Mouse (Mus musculus): ENCODE measurements around the gene Hist1h2bg. TPM values are rescaled to one million over a fixed set of nuclear protein-coding genes. Genes with fewer than 3 reads are reported as not detected.
"Not testable (repeated sequence)": the region's sequence is repeated elsewhere in the genome, so short reads cannot be mapped to it uniquely, and the experiment has no call there.

Hist1h2bg gene
- polyA plus RNA-seq, 1 experiment from 2014 or later, result 6.3 TPM

GRCm38 (mm10) chr13:23570261-23571021 is 755 bp upstream of the Hist1h2bg start:
- Histone ChIP-seq H3K4me2 (peak overlapping the region; percentile 66), H3K9ac (ENCODE audit: low read depth, low read length) (peak overlapping the region; percentile 69), H3K27ac (ENCODE audit: low read depth, low read length) (peak overlapping the region; percentile 97), H3K4me3 (ENCODE audit: low read depth, low read length) (peak overlapping the region; percentile 37)
- 2% methylated on average over 24 of the region's 41 CpGs for WGBS
- not testable (repeated sequence) for ATAC-seq (replicated peaks; ENCODE audit: low FRiP score); H3K36me3 ChIP-seq (ENCODE audit: control insufficient read depth, insufficient read depth, low read length); H3K27me3 ChIP-seq (replicated peaks; ENCODE audit: control insufficient read depth, insufficient read depth, low read length); H3K9me3 ChIP-seq (ENCODE audit: control insufficient read depth, low read length); DNase-seq (ENCODE audit: low spot score); H3K4me1 ChIP-seq (replicated peaks; ENCODE audit: control insufficient read depth, insufficient read depth, low read length)

- Histone ChIP-seq H3K9ac (ENCODE audit: low read depth, low read length) (peak overlapping the region; percentile 79), H3K27ac (ENCODE audit: low read depth, low read length) (peak overlapping the region; percentile 98), H3K4me2 (peak overlapping the region; percentile 73), H3K4me3 (ENCODE audit: low read depth, low read length) (peak overlapping the region; percentile 50)
- H3K9me3 ChIP-seq (ENCODE audit: control insufficient read depth, low read length); H3K27me3 ChIP-seq (replicated peaks; ENCODE audit: control insufficient read depth, insufficient read depth, low read length); DNase-seq (ENCODE audit: low spot score); H3K4me1 ChIP-seq (replicated peaks; ENCODE audit: control insufficient read depth, insufficient read depth, low read length); H3K36me3 ChIP-seq (ENCODE audit: control insufficient read depth, insufficient read depth, low read length): not testable (repeated sequence)
- peak; percentile 10 for ATAC-seq (replicated peaks; ENCODE audit: low FRiP score)
- under 1% methylated on average over 9 of the region's 34 CpGs for WGBS
Measured at GRCm38 (mm10) chr13:23571504-23572217, 465 bp downstream of the Hist1h2bg start.

DNA sequence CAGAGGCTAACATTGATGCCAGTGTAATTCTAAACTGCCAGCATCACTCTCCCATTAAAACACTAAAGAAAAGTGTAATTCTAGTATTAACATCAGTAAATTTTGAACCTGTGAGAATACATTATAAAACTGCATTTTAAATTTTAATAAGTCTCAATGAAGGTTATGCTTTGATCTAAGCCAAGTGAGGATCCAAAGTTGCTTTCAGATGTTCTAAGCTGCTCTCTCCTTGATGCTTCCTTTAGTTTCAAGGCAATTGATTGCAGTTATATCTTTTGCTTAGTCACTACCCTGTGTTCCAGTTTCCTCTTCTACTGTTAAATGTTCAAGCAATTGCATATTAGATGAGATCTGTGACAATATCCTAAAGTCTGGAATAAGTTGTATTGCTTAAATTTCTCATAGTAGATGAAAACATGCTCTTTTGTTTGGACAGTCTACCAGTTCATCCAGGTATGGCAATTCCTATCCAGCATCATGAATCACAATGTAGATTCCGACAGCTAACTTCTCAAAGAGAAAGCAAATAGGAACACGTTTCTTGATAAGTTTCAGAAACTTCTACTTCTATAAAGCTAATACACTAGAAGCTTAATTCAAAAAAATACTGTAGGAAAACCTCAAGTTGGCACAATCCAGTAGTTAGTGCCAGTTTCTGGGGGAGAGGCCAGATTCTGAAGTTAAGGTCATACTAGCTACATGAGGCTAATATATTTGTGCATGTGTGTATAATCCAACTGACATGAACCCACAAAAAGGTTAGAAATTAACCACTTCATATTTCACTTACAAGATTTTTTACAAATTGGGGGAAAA is 1.2 kb downstream of the Hist1h2bg start:
- Histone ChIP-seq H3K9ac (ENCODE audit: low read depth, low read length) (peak overlapping the region; percentile 79), H3K27ac (ENCODE audit: low read depth, low read length) (peak overlapping the region; percentile 98), H3K4me1 (replicated peaks; ENCODE audit: control insufficient read depth, insufficient read depth, low read length) (peaks cover 7% of the 10 kb centered on the region), H3K4me3 (ENCODE audit: low read depth, low read length) (peak overlapping the region; percentile 50), H3K9me3 (ENCODE audit: control insufficient read depth, low read length) (no peaks in the 10 kb centered on the region), H3K27me3 (replicated peaks; ENCODE audit: control insufficient read depth, insufficient read depth, low read length) (no peaks in the 10 kb centered on the region), H3K4me2 (peak overlapping the region; percentile 73), H3K36me3 (ENCODE audit: control insufficient read depth, insufficient read depth, low read length) (no peaks in the 10 kb centered on the region)
- no peak for DNase-seq (ENCODE audit: low spot score)
- WGBS, result 32% methylated on average over 2 of the region's 2 CpGs
- no peak for ATAC-seq (replicated peaks; ENCODE audit: low FRiP score)

DNA sequence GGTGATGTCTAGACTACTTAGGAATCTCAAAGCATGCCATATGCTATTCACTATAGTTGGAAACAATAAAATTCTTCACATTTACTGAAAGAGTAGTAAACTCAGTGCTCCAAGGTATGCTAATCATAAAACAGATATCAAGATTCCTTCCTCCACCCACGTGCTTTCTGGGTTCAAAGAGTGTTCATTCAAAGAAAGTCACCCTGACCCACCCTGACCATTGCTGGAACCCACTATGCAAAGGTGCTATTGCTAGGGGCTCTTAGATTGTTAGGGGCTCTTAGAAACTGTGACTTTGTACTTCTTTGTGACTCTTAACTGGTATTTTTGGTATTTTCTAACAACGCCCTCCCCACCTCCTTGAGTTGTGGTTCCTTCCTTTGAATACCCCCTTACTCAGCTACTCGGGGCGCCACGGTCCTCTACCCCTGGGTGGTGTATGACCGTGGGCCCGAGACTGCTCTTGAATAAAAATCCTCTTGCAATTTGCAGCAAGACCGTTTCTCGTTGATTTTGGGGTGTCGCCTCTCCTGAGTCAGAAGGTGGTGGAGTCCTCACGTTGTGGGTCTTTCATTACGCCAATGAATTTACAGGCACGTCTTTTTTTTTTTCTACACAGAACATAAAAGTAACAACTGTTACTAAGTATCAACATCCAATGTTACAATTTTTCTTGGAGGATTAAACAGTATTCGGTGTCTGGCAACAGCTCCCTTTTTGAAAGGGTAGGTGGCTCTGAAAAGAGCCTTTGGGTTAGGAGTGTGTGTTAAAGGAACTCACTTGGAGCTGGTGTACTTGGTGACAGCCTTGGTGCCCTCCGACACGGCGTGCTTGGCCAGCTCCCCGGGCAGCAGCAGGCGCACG is 2.1 kb downstream of the Hist1h2bg start:
- Histone ChIP-seq H3K27ac (ENCODE audit: low read depth, low read length) (peak overlapping the region; percentile 98), H3K4me3 (ENCODE audit: low read depth, low read length) (peak overlapping the region; percentile 50), H3K9ac (ENCODE audit: low read depth, low read length) (peak overlapping the region; percentile 79), H3K4me2 (peak overlapping the region; percentile 73)
- H3K9me3 ChIP-seq (ENCODE audit: control insufficient read depth, low read length); H3K27me3 ChIP-seq (replicated peaks; ENCODE audit: control insufficient read depth, insufficient read depth, low read length); H3K4me1 ChIP-seq (replicated peaks; ENCODE audit: control insufficient read depth, insufficient read depth, low read length); H3K36me3 ChIP-seq (ENCODE audit: control insufficient read depth, insufficient read depth, low read length); DNase-seq (ENCODE audit: low spot score); ATAC-seq (replicated peaks; ENCODE audit: low FRiP score): not testable (repeated sequence)
- WGBS, result 8% methylated on average over 18 of the region's 20 CpGs

DNA sequence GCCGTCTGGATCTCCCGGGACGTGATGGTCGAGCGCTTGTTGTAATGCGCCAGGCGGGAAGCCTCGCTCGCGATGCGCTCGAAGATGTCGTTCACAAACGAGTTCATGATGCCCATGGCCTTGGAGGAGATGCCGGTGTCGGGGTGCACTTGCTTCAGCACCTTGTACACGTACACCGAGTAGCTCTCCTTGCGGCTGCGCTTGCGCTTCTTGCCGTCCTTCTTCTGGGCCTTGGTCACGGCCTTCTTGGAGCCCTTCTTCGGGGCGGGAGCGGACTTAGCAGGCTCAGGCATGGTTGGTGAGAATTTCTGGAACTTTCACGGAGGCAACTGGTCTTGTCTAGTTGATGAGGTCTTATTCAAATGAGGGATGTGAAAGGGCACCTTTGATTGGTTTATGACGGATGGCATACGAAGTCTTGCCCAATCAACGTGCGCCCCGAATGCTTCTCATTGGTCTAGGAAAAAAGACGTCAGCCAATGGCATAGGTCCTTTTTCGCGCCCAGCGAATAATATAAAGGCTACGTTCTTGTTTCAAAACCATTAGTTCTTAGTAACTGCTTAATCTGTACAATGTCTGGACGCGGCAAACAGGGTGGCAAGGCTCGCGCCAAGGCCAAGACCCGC is 2.8 kb downstream of the Hist1h2bg start, which contains the start of the genes Hist1h2bf and Hist1h2ad:
Gene Hist1h2bf (minus strand): TSS at position 299 of the 627 bp plus-strand sequence.
Gene Hist1h2ad (plus strand): TSS at position 484 of the 627 bp plus-strand sequence.
- H3K4me3 ChIP-seq (ENCODE audit: low read depth, low read length), result peak within 1 kb of the TSS; percentile 50
- WGBS, result under 1% methylated on average over 30 of the region's 42 CpGs
- H3K27ac ChIP-seq (ENCODE audit: low read depth, low read length), result peak within 1 kb of the TSS; percentile 99
- ATAC-seq (replicated peaks; ENCODE audit: low FRiP score) (peak; percentile 77), DNase-seq (ENCODE audit: low spot score) (peak; percentile 80)
- not testable (repeated sequence) for H3K9me3 ChIP-seq (ENCODE audit: control insufficient read depth, low read length); H3K36me3 ChIP-seq (ENCODE audit: control insufficient read depth, insufficient read depth, low read length); H3K4me1 ChIP-seq (replicated peaks; ENCODE audit: control insufficient read depth, insufficient read depth, low read length); H3K27me3 ChIP-seq (replicated peaks; ENCODE audit: control insufficient read depth, insufficient read depth, low read length)
- H3K4me2 ChIP-seq, result peak within 1 kb of the TSS; percentile 92
- peak within 1 kb of the TSS; percentile 79 for H3K9ac ChIP-seq (ENCODE audit: low read depth, low read length)

- not testable (repeated sequence) for H3K9me3 ChIP-seq (ENCODE audit: control insufficient read depth, low read length); H3K4me1 ChIP-seq (replicated peaks; ENCODE audit: control insufficient read depth, insufficient read depth, low read length); DNase-seq (ENCODE audit: low spot score); H3K36me3 ChIP-seq (ENCODE audit: control insufficient read depth, insufficient read depth, low read length); H3K27me3 ChIP-seq (replicated peaks; ENCODE audit: control insufficient read depth, insufficient read depth, low read length); ATAC-seq (replicated peaks; ENCODE audit: low FRiP score)
- peak overlapping the region; percentile 70 for H3K9ac ChIP-seq (ENCODE audit: low read depth, low read length)
- WGBS, result under 1% methylated on average over 6 of the region's 39 CpGs
- peak overlapping the region; percentile 92 for H3K4me2 ChIP-seq
- peak overlapping the region; percentile 98 for H3K27ac ChIP-seq (ENCODE audit: low read depth, low read length)
- H3K4me3 ChIP-seq (ENCODE audit: low read depth, low read length), result peak overlapping the region; percentile 34
Measured at GRCm38 (mm10) chr13:23574546-23575170, 3.5 kb downstream of the Hist1h2bg start.

- Histone ChIP-seq H3K4me2 (peak within 1 kb of the TSS; percentile 92), H3K27me3 (replicated peaks; ENCODE audit: control insufficient read depth, insufficient read depth, low read length) (no peaks in the 10 kb centered on the region), H3K36me3 (ENCODE audit: control insufficient read depth, insufficient read depth, low read length) (no peaks in the 10 kb centered on the region), H3K4me1 (replicated peaks; ENCODE audit: control insufficient read depth, insufficient read depth, low read length) (peaks cover 7% of the 10 kb centered on the region), H3K9ac (ENCODE audit: low read depth, low read length) (peak within 1 kb of the TSS; percentile 89), H3K27ac (ENCODE audit: low read depth, low read length) (peak within 1 kb of the TSS; percentile 99), H3K9me3 (ENCODE audit: control insufficient read depth, low read length) (no peaks in the 10 kb centered on the region), H3K4me3 (ENCODE audit: low read depth, low read length) (peak within 1 kb of the TSS; percentile 53)
- ATAC-seq (replicated peaks; ENCODE audit: low FRiP score), result peak; percentile 50
- WGBS, result 1% methylated on average over 18 of the region's 18 CpGs
- DNase-seq (ENCODE audit: low spot score), result no peak
Measured at GRCm38 (mm10) chr13:23575271-23575851, 4.2 kb downstream of the Hist1h2bg start, which contains the start of gene Hist1h3d. Gene Hist1h3d (plus strand): TSS chr13:23575763.
